Mouse (Mus musculus): Measurements from ENCODE around the gene Gpr68. TPM values are rescaled to one million over a fixed set of nuclear protein-coding genes. Genes with fewer than 3 reads are reported as not detected.

The Gpr68 gene
- polyA plus RNA-seq, 1 experiment from 2014 or later, result 0.64 TPM

GRCm38 (mm10) chr12:100886877-100887276, 21.1 kb downstream of the Gpr68 start:
- no peak overlapping the region for H3K4me2 ChIP-seq
- no peaks in the 10 kb centered on the region for H3K9me3 ChIP-seq
- 80% methylated on average over 4 of the region's 4 CpGs for WGBS
- H3K27ac ChIP-seq, result no peak overlapping the region
- no peaks in the 10 kb centered on the region for H3K27me3 ChIP-seq (replicated peaks)
- no peak overlapping the region for H3K4me3 ChIP-seq (replicated peaks)
- H3K4me1 ChIP-seq, result no peaks in the 10 kb centered on the region; the same call in 1 of the 2 replicates
- H3K36me3 ChIP-seq, result no peaks in the 10 kb centered on the region
- no peak overlapping the region for H3K9ac ChIP-seq
- ATAC-seq (ENCODE audit: insufficient read depth, low FRiP score, low read depth), result no peak

GRCm38 (mm10) chr12:100885585-100885984, 22.4 kb downstream of the Gpr68 start:
- Histone ChIP-seq H3K27ac (no peak overlapping the region), H3K36me3 (no peaks in the 10 kb centered on the region), H3K27me3 (replicated peaks) (no peaks in the 10 kb centered on the region), H3K4me1 (no peaks in the 10 kb centered on the region; the same call in 1 of the 2 replicates), H3K9ac (no peak overlapping the region), H3K4me3 (replicated peaks) (no peak overlapping the region), H3K9me3 (no peaks in the 10 kb centered on the region), H3K4me2 (no peak overlapping the region)
- ATAC-seq (ENCODE audit: insufficient read depth, low FRiP score, low read depth), result no peak
- WGBS, result 77% methylated on average over 3 of the region's 3 CpGs

- Histone ChIP-seq H3K4me3 (replicated peaks) (no peak overlapping the region), H3K27ac (no peak overlapping the region), H3K27me3 (replicated peaks) (no peaks in the 10 kb centered on the region), H3K9me3 (no peaks in the 10 kb centered on the region), H3K36me3 (no peaks in the 10 kb centered on the region), H3K4me1 (no peaks in the 10 kb centered on the region; the same call in 1 of the 2 replicates), H3K4me2 (no peak overlapping the region), H3K9ac (no peak overlapping the region)
- WGBS, result 40% methylated on average over 7 of the region's 7 CpGs
- ATAC-seq (ENCODE audit: insufficient read depth, low FRiP score, low read depth), result no peak
Measured at GRCm38 (mm10) chr12:100883168-100883567, 24.8 kb downstream of the Gpr68 start.

GRCm38 (mm10) chr12:100878556-100878955, 29.4 kb downstream of the Gpr68 start:
- H3K4me2 ChIP-seq, result no peak overlapping the region
- no peak overlapping the region for H3K27ac ChIP-seq
- H3K4me3 ChIP-seq (replicated peaks), result no peak overlapping the region
- no peaks in the 10 kb centered on the region for H3K36me3 ChIP-seq
- H3K27me3 ChIP-seq (replicated peaks), result no peaks in the 10 kb centered on the region
- no peak for ATAC-seq (ENCODE audit: insufficient read depth, low FRiP score, low read depth)
- WGBS, result 91% methylated on average over 16 of the region's 16 CpGs
- no peak overlapping the region for H3K9ac ChIP-seq
- no peaks in the 10 kb centered on the region; the same call in 1 of the 2 replicates for H3K4me1 ChIP-seq
- H3K9me3 ChIP-seq, result no peaks in the 10 kb centered on the region

- WGBS, result 66% methylated on average over 6 of the region's 6 CpGs
Measured at GRCm38 (mm10) chr12:100877936-100878335, 30.1 kb downstream of the Gpr68 start.

GRCm38 (mm10) chr12:100875960-100876359, 32.0 kb downstream of the Gpr68 start:
- Histone ChIP-seq H3K9me3 (no peaks in the 10 kb centered on the region), H3K4me3 (replicated peaks) (no peak overlapping the region), H3K27me3 (replicated peaks) (no peaks in the 10 kb centered on the region), H3K36me3 (no peaks in the 10 kb centered on the region), H3K9ac (no peak overlapping the region), H3K4me2 (no peak overlapping the region), H3K27ac (no peak overlapping the region), H3K4me1 (no peaks in the 10 kb centered on the region)
- no peak for ATAC-seq (ENCODE audit: insufficient read depth, low FRiP score, low read depth)
- 60% methylated on average over 5 of the region's 6 CpGs for WGBS

More at GRCm38 (mm10) chr12:100877936-100878335, 30.1 kb downstream of the Gpr68 start:
- Histone ChIP-seq H3K4me2 (no peak overlapping the region), H3K27me3 (replicated peaks) (no peaks in the 10 kb centered on the region), H3K9me3 (no peaks in the 10 kb centered on the region), H3K4me1 (no peaks in the 10 kb centered on the region; the same call in 1 of the 2 replicates), H3K9ac (no peak overlapping the region), H3K4me3 (replicated peaks) (no peak overlapping the region), H3K36me3 (no peaks in the 10 kb centered on the region), H3K27ac (no peak overlapping the region)
- no peak for ATAC-seq (ENCODE audit: insufficient read depth, low FRiP score, low read depth)

- 40% methylated on average over 3 of the region's 3 CpGs for WGBS
Measured at GRCm38 (mm10) chr12:100875553-100875952, 32.4 kb downstream of the Gpr68 start.

GRCm38 (mm10) chr12:100873612-100874011, 34.4 kb downstream of the Gpr68 start:
- WGBS, result 79% methylated on average over 3 of the region's 3 CpGs
- Histone ChIP-seq H3K9ac (no peak overlapping the region), H3K9me3 (no peaks in the 10 kb centered on the region), H3K4me1 (no peaks in the 10 kb centered on the region), H3K36me3 (no peaks in the 10 kb centered on the region), H3K4me2 (no peak overlapping the region), H3K27ac (no peak overlapping the region), H3K27me3 (replicated peaks) (no peaks in the 10 kb centered on the region), H3K4me3 (replicated peaks) (no peak overlapping the region)
- ATAC-seq (ENCODE audit: insufficient read depth, low FRiP score, low read depth), result no peak

More at GRCm38 (mm10) chr12:100875553-100875952, 32.4 kb downstream of the Gpr68 start:
- H3K9me3 ChIP-seq, result no peaks in the 10 kb centered on the region
- no peaks in the 10 kb centered on the region for H3K4me1 ChIP-seq
- no peak overlapping the region for H3K4me3 ChIP-seq (replicated peaks)
- H3K27me3 ChIP-seq (replicated peaks), result no peaks in the 10 kb centered on the region
- no peak overlapping the region for H3K4me2 ChIP-seq
- no peak overlapping the region for H3K9ac ChIP-seq
- no peak for ATAC-seq (ENCODE audit: insufficient read depth, low FRiP score, low read depth)
- no peaks in the 10 kb centered on the region for H3K36me3 ChIP-seq
- H3K27ac ChIP-seq, result no peak overlapping the region

- WGBS, result 78% methylated on average over 2 of the region's 2 CpGs
- no peaks in the 10 kb centered on the region for H3K4me1 ChIP-seq
- no peaks in the 10 kb centered on the region for H3K27me3 ChIP-seq (replicated peaks)
- no peak for ATAC-seq (ENCODE audit: insufficient read depth, low FRiP score, low read depth)
- H3K4me2 ChIP-seq, result no peak overlapping the region
- H3K9me3 ChIP-seq, result no peaks in the 10 kb centered on the region
- no peaks in the 10 kb centered on the region for H3K36me3 ChIP-seq
- no peak overlapping the region for H3K9ac ChIP-seq
- H3K27ac ChIP-seq, result no peak overlapping the region
- no peak overlapping the region for H3K4me3 ChIP-seq (replicated peaks)
Measured at GRCm38 (mm10) chr12:100871841-100872240, 36.2 kb downstream of the Gpr68 start.

GRCm38 (mm10) chr12:100871234-100871633, 36.8 kb downstream of the Gpr68 start:
- Histone ChIP-seq H3K9me3 (no peaks in the 10 kb centered on the region), H3K4me2 (no peak overlapping the region), H3K27me3 (replicated peaks) (no peaks in the 10 kb centered on the region), H3K27ac (no peak overlapping the region), H3K9ac (no peak overlapping the region), H3K4me3 (replicated peaks) (no peak overlapping the region), H3K36me3 (no peaks in the 10 kb centered on the region), H3K4me1 (no peaks in the 10 kb centered on the region)
- no peak for ATAC-seq (ENCODE audit: insufficient read depth, low FRiP score, low read depth)
- 86% methylated on average over 6 of the region's 6 CpGs for WGBS

GRCm38 (mm10) chr12:100868049-100868622, 39.9 kb downstream of the Gpr68 start:
- no peaks in the 10 kb centered on the region for H3K27me3 ChIP-seq (replicated peaks)
- ATAC-seq (ENCODE audit: insufficient read depth, low FRiP score, low read depth), result no peak
- H3K36me3 ChIP-seq, result no peaks in the 10 kb centered on the region
- no peak overlapping the region for H3K4me2 ChIP-seq
- H3K4me3 ChIP-seq (replicated peaks), result no peak overlapping the region
- WGBS, result 56% methylated on average over 4 of the region's 4 CpGs
- H3K9me3 ChIP-seq, result no peaks in the 10 kb centered on the region
- H3K4me1 ChIP-seq, result no peaks in the 10 kb centered on the region
- H3K9ac ChIP-seq, result no peak overlapping the region
- no peak overlapping the region for H3K27ac ChIP-seq

GRCm38 (mm10) chr12:100867097-100867496, 40.9 kb downstream of the Gpr68 start:
- no peak overlapping the region for H3K27ac ChIP-seq
- no peaks in the 10 kb centered on the region for H3K4me1 ChIP-seq
- H3K4me3 ChIP-seq (replicated peaks), result no peak overlapping the region
- no peak overlapping the region for H3K9ac ChIP-seq
- ATAC-seq (ENCODE audit: insufficient read depth, low FRiP score, low read depth), result no peak
- 84% methylated on average over 8 of the region's 8 CpGs for WGBS
- H3K36me3 ChIP-seq, result no peaks in the 10 kb centered on the region
- no peaks in the 10 kb centered on the region for H3K9me3 ChIP-seq
- no peaks in the 10 kb centered on the region for H3K27me3 ChIP-seq (replicated peaks)
- no peak overlapping the region for H3K4me2 ChIP-seq
